Mouse (Mus musculus) midbrain, postnatal 0 days (tissue): ENCODE data around the gene Olfr1564. TPM values are rescaled to one million over a fixed set of nuclear protein-coding genes. Genes with fewer than 3 reads are reported as not detected.
"Not testable (repeated sequence)": the region's sequence is repeated elsewhere in the genome, so short reads cannot be mapped to it uniquely, and the experiment has no call there.

Experiments
- ATAC-seq: fragments of 200-750 bp; cut with Nextera tagmentation; 2 replicates; pipeline ENCODE4 v1.8.0; 2017; ENCODE audit warnings: moderate number of reproducible peaks, mild to moderate bottlenecking, moderate TSS enrichment, moderate library complexity; ENCODE audit not compliant: low FRiP score
- DNase-seq: peaks from one replicate; pipeline ENCODE4 v3.0.0-alpha.2; 2015; ENCODE audit warnings: low spot score
- H3K27ac ChIP-seq: fragments of 300-500 bp; sonication (generic); 2 replicates; pipeline ENCODE4 v1.5.1; 2014; ENCODE audit warnings: low read depth, mild to moderate bottlenecking, low read length, mixed read lengths
- H3K27me3 ChIP-seq: fragments of 300-500 bp; sonication (generic); 2 replicates; pipeline ENCODE4 v1.6.1; 2014; ENCODE audit warnings: low read length, control low read depth, mixed read lengths; ENCODE audit not compliant: insufficient read depth
- H3K36me3 ChIP-seq: fragments of 300-500 bp; sonication (generic); 2 replicates; pipeline ENCODE4 v1.6.1; 2014; ENCODE audit warnings: low read length, control low read depth, mixed read lengths; ENCODE audit not compliant: insufficient read depth
- H3K4me1 ChIP-seq: fragments of 300-500 bp; sonication (generic); 2 replicates; pipeline ENCODE4 v1.6.1; 2014; ENCODE audit warnings: mild to moderate bottlenecking, control low read depth, antibody characterized with exemption, low read length, mixed read lengths; ENCODE audit not compliant: insufficient read depth
- H3K4me2 ChIP-seq: fragments of 300-500 bp; sonication (generic); 2 replicates; pipeline ENCODE4 v1.6.1; 2014; ENCODE audit warnings: low read depth, mild to moderate bottlenecking, low read length, mixed read lengths; ENCODE audit not compliant: poor library complexity, severe bottlenecking
- H3K4me3 ChIP-seq: fragments of 300-500 bp; sonication (generic); 2 replicates; pipeline ENCODE4 v1.5.1; 2014; ENCODE audit warnings: low read depth, mild to moderate bottlenecking, low read length, moderate library complexity
- H3K9ac ChIP-seq: fragments of 300-500 bp; sonication (generic); replicated peaks from 2 replicates; pipeline ENCODE4 v1.6.1; 2014; ENCODE audit warnings: mild to moderate bottlenecking, low read length, moderate library complexity, mixed read lengths; ENCODE audit not compliant: poor library complexity, severe bottlenecking
- H3K9me3 ChIP-seq: fragments of 300-500 bp; sonication (generic); 2 replicates; pipeline ENCODE4 v1.6.1; 2016; ENCODE audit warnings: low read length, control low read depth
- CTCF ChIP-seq: IDR thresholded peaks from 2 replicates; pipeline ENCODE4 v1.5.1; 2016; ENCODE audit warnings: antibody characterized with exemption, mild to moderate bottlenecking
- WGBS: fragments of 180-500 bp; shearing (Covaris S2); extraction: QIAGEN DNeasy Blood & Tissue Kit; methylation state at CpG from one replicate; pipeline ENCODE4 v1.1.7; 2014; 5-methylcytosine and 5-hydroxymethylcytosine counted together
- polyA plus RNA-seq: library from polyadenylated mRNA; unstranded; fragments of >200 nt; fragmentation: Nextera tagmentation; extraction: Ambion mirVana; gene quantifications from 2 replicates; pipeline ENCODE4 v1.2.1, GENCODE M21; 2015
- total RNA-seq: library from RNA; depleted of rRNA; stranded (reverse); fragments of >200 nt; gene quantifications from 2 replicates; pipeline ENCODE4 v1.2.3, GENCODE M21; 2014; rRNA removed

The Olfr1564 gene
- 0.22 TPM in 1 of 2 replicates, not detected in the other for total RNA-seq
- polyA plus RNA-seq: not detected in 2 replicates

DNA sequence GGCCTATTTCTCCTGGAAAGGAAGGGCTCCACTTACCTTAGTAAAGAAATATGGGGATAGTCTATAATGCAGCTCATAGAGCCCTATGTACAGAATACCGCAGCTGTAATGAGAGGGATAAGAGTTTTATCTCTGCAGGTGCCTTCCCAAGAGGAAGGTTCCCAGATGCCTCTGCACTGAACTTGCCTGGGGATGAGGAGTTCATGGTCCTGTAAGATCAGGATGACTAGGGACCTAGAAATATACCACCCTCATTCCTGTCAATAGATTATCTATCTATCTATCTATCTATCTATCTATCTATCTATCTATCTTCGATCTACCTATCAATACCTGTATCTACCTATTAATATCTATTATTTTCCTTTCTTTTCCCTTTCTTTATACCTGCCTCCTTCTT lies at the start of gene Olfr1564:
Olfr1564 (minus strand) TSS at position 101 of the 400 bp plus-strand sequence.
- Histone ChIP-seq H3K36me3 (no peaks in the 10 kb centered on the region), H3K9me3 (peaks cover 8% of the 10 kb centered on the region; the same call in 1 of the 2 replicates), H3K4me2 (no peak within 1 kb of the TSS), H3K27ac (no peak within 1 kb of the TSS), H3K4me1 (no peaks in the 10 kb centered on the region), H3K27me3 (no peaks in the 10 kb centered on the region), H3K4me3 (no peak within 1 kb of the TSS), H3K9ac (no peak within 1 kb of the TSS)
- 80% methylated on average over 2 of the region's 2 CpGs for WGBS
- TF ChIP-seq CTCF: no peak
- ATAC-seq (no peak), DNase-seq (no peak)

- ATAC-seq (no peak), DNase-seq (no peak)
- no peak for TF ChIP-seq CTCF
- H3K9me3 ChIP-seq: no peaks in the 10 kb centered on the region
- H3K27ac ChIP-seq: no peak overlapping the region
- H3K27me3 ChIP-seq: peaks cover 10% of the 10 kb centered on the region; the same call in 1 of the 2 replicates
- WGBS: 90% methylated on average over 9 of the region's 9 CpGs
- no peak overlapping the region for H3K9ac ChIP-seq
- no peaks in the 10 kb centered on the region for H3K36me3 ChIP-seq
- no peak overlapping the region for H3K4me3 ChIP-seq
- no peak overlapping the region for H3K4me2 ChIP-seq
- H3K4me1 ChIP-seq: no peaks in the 10 kb centered on the region
Observed at GRCm38 (mm10) chr17:33268907-33269306, 47.4 kb upstream of the Olfr1564 start.

GRCm38 (mm10) chr17:33264376-33264775 lies 42.9 kb upstream of the Olfr1564 start, which contains the start of gene Olfr63:
Olfr63 (plus strand) TSS chr17:33264676.
- Histone ChIP-seq H3K4me1 (no peaks in the 10 kb centered on the region), H3K4me2 (no peak within 1 kb of the TSS), H3K4me3 (no peak within 1 kb of the TSS), H3K36me3 (no peaks in the 10 kb centered on the region), H3K9ac (no peak within 1 kb of the TSS), H3K27ac (no peak within 1 kb of the TSS), H3K27me3 (peaks cover 10% of the 10 kb centered on the region; the same call in 1 of the 2 replicates), H3K9me3 (no peaks in the 10 kb centered on the region)
- DNase-seq (no peak), ATAC-seq (no peak)
- 90% methylated on average over 1 of the region's 1 CpGs for WGBS
- TF ChIP-seq CTCF: no peak

- not testable (repeated sequence) for H3K36me3 ChIP-seq, H3K9ac ChIP-seq, H3K4me2 ChIP-seq, H3K9me3 ChIP-seq, H3K4me3 ChIP-seq, H3K27me3 ChIP-seq, H3K4me1 ChIP-seq, H3K27ac ChIP-seq, DNase-seq
- ATAC-seq: peak; percentile 57
- no CpG with 5 or more reads among the region's 2 CpGs for WGBS
Observed at GRCm38 (mm10) chr17:33255319-33255657, 33.8 kb upstream of the Olfr1564 start.

DNA sequence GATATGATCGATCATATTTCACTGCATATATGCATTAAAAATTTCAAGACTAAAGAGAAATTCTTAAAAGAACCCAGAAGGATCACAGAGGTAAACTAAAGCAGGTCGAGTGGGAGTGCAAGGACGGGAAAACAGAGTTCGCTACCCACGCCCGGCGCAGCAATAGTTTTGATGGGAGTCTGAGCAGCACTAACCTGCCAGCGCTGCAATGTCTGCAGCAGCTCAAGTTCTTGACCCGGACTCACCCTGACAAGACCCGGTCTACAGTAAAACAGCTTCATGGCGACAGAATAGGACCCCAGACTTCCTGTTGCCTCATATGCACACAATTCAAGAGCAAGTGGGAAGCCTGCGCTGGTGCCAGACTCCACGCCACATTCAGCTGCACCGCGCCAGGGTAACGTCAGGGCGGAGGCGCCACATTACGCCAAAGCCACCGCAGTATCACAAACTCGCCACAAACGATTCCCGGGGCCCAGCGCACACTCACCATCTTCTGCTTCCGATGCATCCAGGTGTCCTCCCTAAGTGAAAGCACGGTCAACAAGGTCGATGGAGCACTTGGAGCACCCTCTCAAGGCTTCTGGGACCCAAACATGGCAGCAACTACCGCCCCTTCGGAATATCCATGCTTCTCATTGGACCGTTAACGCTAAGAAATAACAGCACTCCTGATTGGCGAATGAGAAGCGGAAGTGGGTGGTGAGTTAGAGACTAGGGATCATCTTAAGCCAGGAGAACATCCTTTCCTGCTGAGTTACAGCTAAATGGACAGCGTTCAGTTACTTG lies 33.2 kb upstream of the Olfr1564 start, which contains the start of gene Zfp955a:
Zfp955a (minus strand) TSS at position 616 of the 789 bp plus-strand sequence.
- not testable (repeated sequence) for H3K4me3 ChIP-seq, H3K9ac ChIP-seq, H3K4me2 ChIP-seq, H3K27ac ChIP-seq, H3K4me1 ChIP-seq, DNase-seq, H3K9me3 ChIP-seq, H3K36me3 ChIP-seq, H3K27me3 ChIP-seq
- WGBS: 45% methylated on average over 1 of the region's 34 CpGs
- peak; percentile 99 for ATAC-seq

- not testable (repeated sequence) for H3K4me1 ChIP-seq, H3K4me3 ChIP-seq, H3K27me3 ChIP-seq, H3K27ac ChIP-seq, H3K36me3 ChIP-seq, H3K4me2 ChIP-seq, ATAC-seq, DNase-seq, H3K9ac ChIP-seq, H3K9me3 ChIP-seq
- 95% methylated on average over 1 of the region's 1 CpGs for WGBS
Observed at GRCm38 (mm10) chr17:33236646-33237045, 15.2 kb upstream of the Olfr1564 start.

- H3K36me3 ChIP-seq, ATAC-seq, H3K4me1 ChIP-seq, H3K27ac ChIP-seq, H3K27me3 ChIP-seq, H3K4me3 ChIP-seq, H3K4me2 ChIP-seq, H3K9me3 ChIP-seq, DNase-seq, H3K9ac ChIP-seq: not testable (repeated sequence)
- WGBS: no CpG with 5 or more reads among the region's 2 CpGs
Observed at GRCm38 (mm10) chr17:33191002-33191401, 30.5 kb downstream of the Olfr1564 start, which contains the start of gene Olfr239. Olfr239 (plus strand) TSS chr17:33191302.

GRCm38 (mm10) chr17:33168147-33168546 lies 53.3 kb downstream of the Olfr1564 start, which contains the start of gene Olfr55:
Olfr55 (plus strand) TSS chr17:33168447.
- H3K9ac ChIP-seq, H3K27me3 ChIP-seq, H3K4me3 ChIP-seq, H3K27ac ChIP-seq, H3K4me1 ChIP-seq, H3K36me3 ChIP-seq, H3K9me3 ChIP-seq, DNase-seq, H3K4me2 ChIP-seq, ATAC-seq: not testable (repeated sequence)
- 78% methylated on average over 1 of the region's 1 CpGs for whole genome bisulfite sequencing
